Mouse (Mus musculus) midbrain, embryonic 12.5 days (tissue): ENCODE measurements at regions not wholly inside any gene's neighbourhood (a gene's known extent, or its start where the extent isn't known, plus 50 kb on each side); places are given as distances from the start of the nearest gene placed in this dataset.
"Not testable (repeated sequence)": the region's sequence is repeated elsewhere in the genome, so short reads cannot be mapped to it uniquely, and the experiment has no call there.

Experiments used
- ATAC-seq: fragments of 200-750 bp; cut with Nextera tagmentation; 2 replicates; pipeline ENCODE4 v1.8.0; 2017; ENCODE audit warnings: low read depth, moderate TSS enrichment, moderate library complexity; ENCODE audit not compliant: low FRiP score
- H3K27ac ChIP-seq: fragments of 300-500 bp; sonication (generic); replicated peaks from 2 replicates; pipeline ENCODE4 v1.5.1; 2016; ENCODE audit warnings: mild to moderate bottlenecking
- H3K27me3 ChIP-seq: fragments of 300-500 bp; sonication (generic); 2 replicates; pipeline ENCODE4 v1.6.1; 2016; ENCODE audit warnings: mild to moderate bottlenecking
- H3K36me3 ChIP-seq: fragments of 300-500 bp; sonication (generic); 2 replicates; pipeline ENCODE4 v1.6.1; 2016
- H3K4me1 ChIP-seq: fragments of 300-500 bp; sonication (generic); 2 replicates; pipeline ENCODE4 v1.6.1; 2016
- H3K4me2 ChIP-seq: fragments of 300-500 bp; sonication (generic); replicated peaks from 2 replicates; pipeline ENCODE4 v1.6.1; 2016; ENCODE audit warnings: mild to moderate bottlenecking, moderate library complexity
- H3K4me3 ChIP-seq: fragments of 300-500 bp; sonication (generic); 2 replicates; pipeline ENCODE4 v1.5.1; 2016; ENCODE audit warnings: mild to moderate bottlenecking
- H3K9ac ChIP-seq: fragments of 300-500 bp; sonication (generic); replicated peaks from 2 replicates; pipeline ENCODE4 v1.6.1; 2016; ENCODE audit warnings: mild to moderate bottlenecking, moderate library complexity
- H3K9me3 ChIP-seq: fragments of 300-500 bp; sonication (generic); 2 replicates; pipeline ENCODE4 v1.6.1; 2016; ENCODE audit warnings: mild to moderate bottlenecking
- WGBS: fragments of 180-500 bp; shearing (Covaris S2); methylation state at CpG from one replicate; pipeline ENCODE4 v1.1.7; 2016; 5-methylcytosine and 5-hydroxymethylcytosine counted together

GRCm38 (mm10) chr8:71081291-71081690, 175.6 kb downstream of the Map1s start:
- H3K27ac ChIP-seq, ATAC-seq, H3K4me3 ChIP-seq, H3K27me3 ChIP-seq, H3K36me3 ChIP-seq, H3K4me1 ChIP-seq, H3K4me2 ChIP-seq, H3K9ac ChIP-seq, H3K9me3 ChIP-seq: not testable (repeated sequence)
- WGBS: 0% methylated on average over 1 of the region's 1 CpGs

DNA sequence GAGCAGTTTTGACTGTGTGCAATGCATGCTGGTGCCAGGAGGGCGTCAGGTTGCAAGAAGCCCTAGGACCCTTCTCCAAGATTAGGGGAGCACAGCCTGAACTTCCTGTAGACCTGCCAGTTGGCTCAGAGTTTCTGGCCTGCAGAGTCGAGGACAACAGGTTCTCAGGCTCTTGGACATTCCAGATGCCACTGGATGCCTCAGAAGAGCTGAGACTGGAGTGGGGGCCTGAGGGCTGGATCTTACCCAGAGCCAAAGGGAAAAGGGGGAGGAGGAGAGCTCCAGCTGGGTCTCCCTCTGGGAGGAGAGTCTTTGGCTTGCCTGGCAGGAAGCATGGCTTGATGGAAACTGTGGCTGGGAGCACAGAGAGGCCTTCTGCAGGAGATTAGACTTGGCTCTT, 145.4 kb upstream of the Myo9b start:
- not testable (repeated sequence) for H3K4me3 ChIP-seq, ATAC-seq, H3K9ac ChIP-seq, H3K27ac ChIP-seq, H3K9me3 ChIP-seq, H3K36me3 ChIP-seq, H3K4me2 ChIP-seq, H3K27me3 ChIP-seq, H3K4me1 ChIP-seq
- WGBS: 40% methylated on average over 2 of the region's 2 CpGs

GRCm38 (mm10) chr8:71130411-71131261, 141.9 kb upstream of the Myo9b start:
- Histone ChIP-seq H3K9ac (no peak overlapping the region), H3K36me3 (no peaks in the 10 kb centered on the region), H3K4me1 (no peaks in the 10 kb centered on the region), H3K4me3 (no peak overlapping the region), H3K4me2 (no peak overlapping the region), H3K9me3 (no peaks in the 10 kb centered on the region), H3K27ac (no peak overlapping the region), H3K27me3 (no peaks in the 10 kb centered on the region)
- peak; percentile 60 for ATAC-seq
- WGBS: 68% methylated on average over 4 of the region's 4 CpGs

DNA sequence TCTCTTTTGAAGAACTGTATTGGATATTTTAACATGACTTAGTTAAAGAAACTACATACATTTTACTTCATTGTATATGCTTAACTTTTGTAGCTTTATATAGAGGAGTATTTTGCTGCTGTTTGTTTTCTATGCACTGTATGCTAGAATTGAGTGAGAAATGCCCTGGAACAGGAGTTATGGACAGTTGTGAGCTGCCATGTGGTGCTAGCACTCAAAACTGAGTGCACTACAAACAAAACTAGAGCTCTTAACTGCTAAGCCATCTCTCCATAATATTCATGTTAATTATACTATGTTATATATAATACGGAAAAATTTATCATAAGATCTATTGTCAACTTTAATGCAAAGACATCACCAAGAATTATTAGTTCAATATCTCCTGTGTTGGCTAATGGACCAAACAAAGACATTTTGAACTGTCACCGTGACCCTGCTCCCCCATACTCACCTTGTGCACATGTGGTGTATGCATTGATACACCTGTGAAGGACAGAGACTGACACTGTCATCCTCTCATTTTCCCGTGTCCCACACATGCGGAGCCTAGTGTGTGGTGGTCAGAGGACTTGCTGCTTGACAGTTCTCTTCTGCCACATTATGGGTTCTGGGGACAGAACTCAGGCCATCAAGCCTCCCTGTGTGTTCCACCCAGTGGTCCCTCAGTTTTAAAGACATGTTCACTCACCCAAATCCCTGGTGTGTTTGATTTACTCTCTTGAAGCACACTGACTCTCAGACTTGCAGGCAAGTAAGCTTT, 141.0 kb upstream of the Myo9b start:
- WGBS: 92% methylated on average over 4 of the region's 4 CpGs
- Histone ChIP-seq H3K4me1 (no peaks in the 10 kb centered on the region), H3K4me2 (no peak overlapping the region)

DNA sequence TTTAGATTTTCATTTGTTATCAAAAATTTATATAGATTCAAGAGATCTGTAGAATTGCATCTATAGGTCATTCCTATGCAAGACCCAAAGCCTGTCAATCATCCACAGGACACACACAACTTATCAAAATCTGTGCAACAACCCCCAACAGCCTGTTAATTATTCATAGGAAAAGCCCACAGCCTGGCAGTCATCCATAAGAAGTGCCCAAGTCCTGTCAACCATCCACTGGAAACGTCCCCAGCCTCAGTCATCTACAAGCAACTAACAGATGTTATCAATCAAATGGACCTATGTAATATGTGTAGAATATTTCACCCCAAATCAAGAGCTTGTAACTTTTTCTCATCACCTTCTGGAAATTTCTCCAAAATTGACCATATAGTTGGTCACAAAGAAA, 139.6 kb upstream of the Myo9b start:
- H3K4me3 ChIP-seq, H3K4me2 ChIP-seq, H3K27ac ChIP-seq, H3K27me3 ChIP-seq, H3K9ac ChIP-seq, H3K4me1 ChIP-seq, ATAC-seq, H3K36me3 ChIP-seq, H3K9me3 ChIP-seq: not testable (repeated sequence)
- 70% methylated on average over 1 of the region's 1 CpGs for WGBS

More for the DNA sequence above, 141.0 kb upstream of the Myo9b start:
- ATAC-seq: peak; percentile 61
- Histone ChIP-seq H3K36me3 (no peaks in the 10 kb centered on the region), H3K9ac (no peak overlapping the region), H3K4me3 (no peak overlapping the region), H3K27ac (no peak overlapping the region), H3K27me3 (no peaks in the 10 kb centered on the region), H3K9me3 (no peaks in the 10 kb centered on the region)

DNA sequence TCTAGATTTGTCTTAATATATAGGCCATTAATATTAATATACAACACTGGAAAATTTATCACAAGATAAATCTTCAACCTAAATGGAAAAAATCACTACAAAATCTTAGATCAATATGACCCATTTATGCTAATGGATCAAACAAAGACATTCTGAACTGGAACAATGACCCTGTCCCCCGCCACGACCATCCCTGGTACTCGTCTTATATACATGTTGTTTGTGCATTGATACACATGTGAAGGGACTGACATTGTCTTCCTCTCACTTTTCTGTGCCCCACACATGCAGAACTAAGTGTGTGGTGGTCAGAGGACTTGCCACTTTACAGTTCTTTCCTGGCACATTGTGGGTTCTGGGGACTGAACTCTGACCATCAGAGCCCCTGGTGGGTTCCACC, 135.4 kb upstream of the Myo9b start:
- not testable (repeated sequence) for H3K9ac ChIP-seq, ATAC-seq
- WGBS: 86% methylated on average over 3 of the region's 3 CpGs

DNA sequence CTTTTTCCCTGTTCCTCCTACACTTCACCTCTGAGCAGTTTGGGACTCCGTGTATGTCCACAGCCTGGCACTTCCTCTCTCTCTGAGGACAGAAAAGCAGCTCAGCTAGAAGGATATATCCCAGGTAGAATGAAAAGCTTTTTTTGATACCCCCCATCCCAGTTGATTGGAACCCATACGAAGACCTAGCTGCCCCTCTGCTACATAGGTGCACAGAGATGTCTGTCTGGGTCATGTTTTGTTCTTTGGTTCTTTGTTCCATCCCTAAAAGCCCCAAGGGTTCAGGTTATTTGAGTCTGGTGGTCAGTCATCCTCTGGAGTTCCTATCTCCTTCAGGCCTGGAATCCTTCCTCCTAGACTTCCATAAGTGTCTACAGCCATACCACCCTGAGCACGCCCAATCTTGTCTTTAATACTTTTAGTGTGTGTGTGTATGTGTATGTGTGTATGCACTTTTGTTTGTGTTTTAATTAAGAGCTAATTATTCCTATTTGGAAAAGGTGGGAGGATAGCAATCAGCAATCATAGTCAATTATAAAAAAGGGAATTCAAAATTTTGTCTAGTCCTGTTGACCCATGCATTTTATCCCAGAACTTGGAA, 130.0 kb upstream of the Myo9b start:
- WGBS: 74% methylated on average over 3 of the region's 3 CpGs
- H3K4me1 ChIP-seq, H3K27ac ChIP-seq, H3K9me3 ChIP-seq, H3K36me3 ChIP-seq, H3K9ac ChIP-seq, H3K4me3 ChIP-seq, H3K27me3 ChIP-seq, H3K4me2 ChIP-seq: not testable (repeated sequence)
- ATAC-seq: peak; percentile 58; the same call in 1 of the 2 replicates

More for the DNA sequence above, 135.4 kb upstream of the Myo9b start:
- H3K4me1 ChIP-seq, H3K27ac ChIP-seq, H3K4me3 ChIP-seq, H3K9me3 ChIP-seq, H3K4me2 ChIP-seq, H3K36me3 ChIP-seq, H3K27me3 ChIP-seq: not testable (repeated sequence)

GRCm38 (mm10) chr8:71171478-71172210, 100.9 kb upstream of the Myo9b start:
- H3K4me3 ChIP-seq, H3K36me3 ChIP-seq, H3K4me1 ChIP-seq, H3K27me3 ChIP-seq, H3K9me3 ChIP-seq, H3K27ac ChIP-seq, H3K4me2 ChIP-seq, H3K9ac ChIP-seq: not testable (repeated sequence)
- peak; percentile 44 for ATAC-seq
- 57% methylated on average over 3 of the region's 3 CpGs for WGBS

- ATAC-seq: 0 out of 2 replicates have a peak, but pooled peaks have one; percentile 44
- H3K36me3 ChIP-seq, H3K4me2 ChIP-seq, H3K4me1 ChIP-seq, H3K27ac ChIP-seq, H3K9me3 ChIP-seq, H3K27me3 ChIP-seq, H3K9ac ChIP-seq, H3K4me3 ChIP-seq: not testable (repeated sequence)
- WGBS: 50% methylated on average over 1 of the region's 1 CpGs
Measured at GRCm38 (mm10) chr8:71192939-71193338, 79.6 kb upstream of the Myo9b start.

DNA sequence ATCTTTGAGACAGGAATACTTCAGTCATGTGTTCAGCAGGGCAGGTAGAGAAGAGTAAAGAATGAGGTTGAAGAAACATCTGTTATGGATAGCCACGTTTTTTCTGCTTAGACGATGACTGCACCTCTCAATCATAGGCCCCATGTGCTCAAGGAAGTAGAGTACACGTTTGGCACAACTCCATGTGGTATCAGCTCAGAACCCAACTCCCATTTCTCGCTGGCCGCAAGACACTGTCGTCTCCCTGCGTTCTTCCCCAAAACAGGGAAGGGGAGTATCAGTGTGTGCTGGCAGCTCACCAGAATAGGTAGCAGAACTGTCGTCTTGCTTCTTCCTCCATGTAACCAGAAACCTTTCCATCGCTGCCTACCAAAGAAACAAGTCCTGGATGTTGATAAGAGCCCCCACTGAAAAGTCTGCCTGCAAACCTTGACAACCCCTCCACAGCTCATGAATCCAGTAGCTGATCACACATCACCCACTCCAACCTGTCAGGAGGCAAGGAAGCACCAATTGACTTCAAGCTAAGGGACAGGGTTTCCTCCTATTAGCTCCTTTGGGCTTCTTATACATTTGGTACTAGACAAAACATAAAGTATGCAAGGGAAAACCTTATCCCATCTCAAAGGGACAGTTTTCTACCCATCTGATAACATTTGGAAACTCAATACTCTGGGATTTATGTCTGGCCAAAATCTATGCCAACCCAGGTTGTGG, 77.3 kb upstream of the Myo9b start:
- not testable (repeated sequence) for H3K27ac ChIP-seq, H3K4me2 ChIP-seq, H3K9ac ChIP-seq, H3K4me1 ChIP-seq, H3K4me3 ChIP-seq, H3K27me3 ChIP-seq, H3K9me3 ChIP-seq, H3K36me3 ChIP-seq
- peak; percentile 19; the same call in 1 of the 2 replicates for ATAC-seq
- 74% methylated on average over 9 of the region's 9 CpGs for WGBS
